Mouse (Mus musculus) stomach, postnatal 0 days (tissue): ENCODE results near the gene Iffo1.

Experiments used
- CTCF ChIP-seq: IDR thresholded peaks from 2 replicates; pipeline ENCODE4 v1.5.1; 2016; ENCODE audit warnings: antibody characterized with exemption, low read depth, mild to moderate bottlenecking, moderate library complexity
- EP300 ChIP-seq: optimal IDR thresholded peaks from 2 replicates; pipeline ENCODE3; 2016; ENCODE audit warnings: antibody characterized with exemption

GRCm38 (mm10) chr6:125195541-125196075, 50.6 kb downstream of the Iffo1 start:
- TF ChIP-seq EP300 (no peak), CTCF (no peak)
